Mouse (Mus musculus) T-helper 17 cell (primary cell): ENCODE data around the gene Csrp3.

Experiments used
- in situ Hi-C, 2 experiments: fragments of 300-600 bp; cut with MboI, MseI; formaldehyde crosslinking; loops; 1 replicate in 1 of 2; 2 replicates in 1 of 2; pipeline ENCODE4 v1.15.1; 2025; ENCODE audit warnings: high pct_unique_total_duplicates in 2 of 2

Csrp3 gene

DNA sequence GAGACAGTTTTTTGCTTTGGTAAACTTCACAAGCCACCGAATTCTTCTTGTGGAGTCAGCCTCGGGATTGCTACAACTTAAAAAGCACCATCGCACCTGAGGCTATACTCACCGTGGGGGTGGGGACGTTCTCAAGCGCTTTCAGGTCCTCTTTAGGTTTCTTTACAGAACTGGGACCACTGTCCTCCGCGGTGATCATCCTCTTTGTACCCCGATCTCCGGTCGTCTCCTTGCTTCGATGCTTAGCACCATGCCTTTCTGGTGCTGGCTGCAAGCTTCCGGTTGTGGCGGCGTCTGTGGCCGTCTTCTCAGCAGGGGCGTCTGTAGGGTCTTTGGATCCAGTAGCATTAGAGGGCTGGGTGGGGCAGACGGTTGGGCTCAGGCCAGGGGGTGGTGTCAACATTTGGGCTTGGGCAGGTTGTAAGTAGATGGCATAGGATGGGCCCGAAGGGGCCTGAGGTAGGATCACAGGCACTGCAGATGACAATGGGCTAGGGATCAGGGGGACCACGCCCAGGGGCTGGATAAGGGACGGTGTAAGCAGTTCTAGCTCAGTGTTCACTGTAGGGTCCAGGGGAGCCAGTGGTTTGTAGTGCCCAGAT is 22.8 kb upstream of the Csrp3 start:
- in situ Hi-C loops: loop anchor here (5.0 to 10.0 kb wide), 2 partner anchors 73 to 1966 kb away; no protein-coding TSS in a partner anchor

- in situ Hi-C loops: loop anchor here (5.0 to 10.0 kb wide), 2 partner anchors 73 to 1965 kb away; no protein-coding TSS in a partner anchor
Observed at GRCm38 (mm10) chr7:48870144-48870543, 22.3 kb upstream of the Csrp3 start.

DNA sequence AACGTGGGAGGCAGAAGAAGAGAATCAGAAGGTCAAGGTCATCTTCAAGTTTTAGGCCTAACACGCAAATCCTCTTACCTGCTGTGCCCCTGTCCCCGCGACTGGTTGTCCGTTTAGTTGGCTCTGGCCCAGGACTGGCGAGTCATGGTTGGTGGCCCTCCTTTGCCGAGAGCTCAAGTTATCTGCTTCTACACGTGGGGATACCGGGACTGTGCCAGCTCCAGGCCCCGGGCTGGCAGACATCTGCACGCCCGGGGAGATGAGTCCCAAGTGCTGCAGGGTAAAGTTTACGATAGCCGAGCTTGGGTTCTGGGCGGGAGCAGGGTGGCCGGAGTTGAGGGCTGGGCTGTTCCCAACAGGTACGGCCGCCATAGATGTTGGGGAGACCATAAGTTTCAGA is 19.7 kb upstream of the Csrp3 start:
- in situ Hi-C loops: loop anchor here in 1 of 2 experiments (5.0 kb wide), 1 partner anchor 65 kb away; no protein-coding TSS in a partner anchor

DNA sequence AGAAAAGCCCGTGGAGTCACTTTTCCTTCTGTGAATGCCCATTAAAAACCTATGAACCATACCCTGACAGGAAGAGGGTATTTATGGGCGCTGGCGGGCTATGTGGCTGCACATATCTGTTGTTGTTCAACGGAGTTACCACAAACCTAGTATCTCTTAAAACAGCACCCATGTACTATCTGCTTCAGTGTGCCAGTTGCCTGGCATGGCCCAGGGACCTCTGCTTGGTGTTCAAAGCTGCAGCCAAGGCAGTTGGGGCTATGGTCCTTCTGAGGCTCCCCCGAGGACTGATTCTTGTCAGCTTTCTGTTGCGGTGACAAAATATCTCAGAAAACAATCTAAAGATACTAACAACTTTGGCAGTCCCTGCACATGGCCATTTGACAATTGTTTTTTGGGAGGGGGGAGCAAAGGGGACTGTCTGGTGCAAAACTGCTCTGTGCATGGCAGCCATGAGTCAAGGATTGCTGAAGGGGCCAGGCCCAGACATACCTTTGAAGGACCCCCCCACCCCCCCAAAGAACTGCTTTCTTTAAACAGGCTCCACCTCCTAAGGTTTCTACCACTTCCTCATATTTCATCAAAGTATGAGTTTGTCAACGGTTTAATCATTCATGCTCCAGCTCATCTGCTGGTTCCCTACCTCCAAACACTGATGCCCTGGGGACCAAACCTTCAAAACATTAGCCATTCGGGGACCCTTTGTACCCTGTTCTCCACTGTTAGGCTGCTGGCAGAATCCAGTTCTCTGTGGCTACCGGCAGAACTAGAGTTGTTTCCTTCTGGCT is 17.0 kb upstream of the Csrp3 start:
- in situ Hi-C loops: loop anchor here in 1 of 2 experiments (5.0 kb wide), 1 partner anchor 63 kb away; no protein-coding TSS in a partner anchor

DNA sequence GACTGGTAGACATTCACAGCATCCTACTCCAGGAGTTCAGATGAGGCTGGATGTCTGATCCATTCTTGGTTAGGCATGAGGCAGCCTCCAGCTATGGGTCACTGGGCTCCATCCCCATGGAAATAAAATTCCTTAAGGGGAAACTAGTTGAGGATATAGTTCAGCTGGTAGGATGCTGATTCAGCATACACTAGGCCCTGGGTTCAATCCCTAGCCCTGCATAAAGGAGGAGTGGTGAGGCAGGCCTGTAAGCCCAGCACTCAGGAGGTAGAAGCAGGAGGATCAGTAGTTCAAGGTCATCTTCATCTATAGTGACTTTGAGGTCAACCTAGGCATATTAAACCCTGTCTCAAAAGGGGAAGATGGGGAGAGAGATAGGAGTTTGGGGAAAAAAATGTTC is 16.4 kb upstream of the Csrp3 start:
- in situ Hi-C loops: no loop called here

DNA sequence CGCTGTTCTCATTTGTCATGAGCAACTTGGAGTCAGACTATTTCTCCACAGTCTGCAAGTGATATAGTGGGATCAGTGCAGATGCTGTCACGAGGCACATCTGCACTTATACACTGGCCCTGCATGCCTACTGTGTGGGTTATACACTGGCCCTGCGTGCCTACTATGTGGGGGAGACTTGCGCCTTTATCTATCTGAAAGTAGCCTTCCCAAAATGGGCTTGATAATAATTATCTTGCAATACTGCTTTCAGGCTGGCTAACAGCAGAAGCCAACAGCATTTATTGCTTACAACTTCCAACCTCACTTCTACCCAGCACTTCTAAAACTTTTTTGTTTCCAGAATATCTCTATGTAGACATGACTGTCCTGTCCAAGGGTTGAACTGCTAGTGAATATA is 14.0 kb upstream of the Csrp3 start:
- in situ Hi-C loops: no loop called here

DNA sequence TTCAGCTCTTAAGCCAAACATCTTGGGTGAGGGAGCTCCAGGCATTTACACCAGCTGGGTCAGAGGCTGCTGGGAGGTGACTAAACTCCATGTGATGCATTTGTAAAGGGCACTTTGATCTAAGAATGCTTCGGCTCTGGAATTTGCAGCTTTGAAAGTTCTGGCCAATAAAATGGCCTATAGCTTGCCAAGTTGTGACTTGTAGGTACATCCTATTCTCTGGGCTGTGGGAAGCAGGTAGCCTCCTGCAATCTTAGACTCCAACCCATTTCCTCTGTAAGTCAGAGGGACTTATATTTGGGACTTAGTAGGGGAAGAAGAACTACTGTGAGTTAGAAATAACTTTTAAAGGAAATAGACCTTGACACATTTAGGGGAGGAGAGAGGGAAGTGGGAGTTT is 13.1 kb upstream of the Csrp3 start:
- in situ Hi-C loops: no loop called here

DNA sequence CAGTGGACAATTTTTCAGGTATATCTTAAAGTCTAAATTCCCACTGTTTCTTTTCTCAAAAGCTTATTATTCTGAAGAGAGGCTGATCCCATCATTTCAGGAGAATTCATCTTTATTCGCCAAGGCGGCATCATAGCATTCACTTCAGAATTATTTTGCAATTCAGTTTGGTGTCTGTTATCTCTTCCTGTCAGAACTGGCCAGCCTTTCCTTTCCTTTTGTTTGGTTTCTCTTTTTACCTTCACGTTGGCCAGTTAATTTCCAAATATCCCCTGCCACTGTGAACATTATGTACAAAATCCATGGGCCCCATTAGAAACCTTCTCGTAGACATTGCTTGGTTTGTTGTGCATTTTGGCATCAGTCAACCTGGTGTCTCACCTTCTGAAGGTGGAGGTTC is 11.5 kb upstream of the Csrp3 start:
- in situ Hi-C loops: loop anchor here in 1 of 2 experiments (10.0 kb wide), 1 partner anchor 565 kb away; no protein-coding TSS in a partner anchor

DNA sequence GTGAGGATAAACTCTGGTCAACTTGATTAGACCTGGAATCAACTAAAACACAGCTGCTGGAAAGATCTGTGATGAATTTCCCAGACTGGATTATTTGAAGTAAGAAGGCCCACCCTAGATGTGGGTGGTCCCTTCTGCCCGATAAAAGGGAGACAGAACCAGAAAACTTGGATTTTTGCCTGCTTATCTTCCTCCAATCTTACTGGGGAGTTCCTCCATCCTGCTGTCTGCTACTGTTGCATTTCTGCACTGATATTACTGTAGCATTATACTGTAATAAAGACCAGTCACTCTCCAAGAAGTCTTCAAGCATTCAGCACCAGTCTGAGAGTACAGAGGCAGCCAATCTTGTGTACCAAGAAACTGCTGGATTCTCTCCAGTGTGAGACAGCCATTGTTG is 10.4 kb upstream of the Csrp3 start:
- in situ Hi-C loops: loop anchor here in 1 of 2 experiments (10.0 kb wide), 1 partner anchor 563 kb away; no protein-coding TSS in a partner anchor

DNA sequence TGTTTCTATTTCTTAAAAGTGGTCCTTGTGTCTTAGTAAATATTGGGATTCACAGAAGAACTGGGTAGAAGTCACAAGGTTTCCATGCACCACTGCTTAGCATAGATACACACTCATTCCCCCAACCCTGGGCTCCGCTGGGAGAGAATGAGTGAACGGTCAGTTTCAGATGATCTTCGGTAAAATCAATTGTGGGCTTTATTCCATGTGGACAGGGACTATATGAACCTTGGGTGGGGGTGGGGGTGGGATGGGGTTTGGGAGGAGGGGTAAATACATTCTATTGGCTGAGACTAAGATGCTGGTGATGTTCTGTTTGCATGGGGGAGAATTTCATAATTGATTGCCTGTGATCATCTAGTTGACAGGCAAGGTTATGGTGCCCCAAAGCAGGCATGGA is 7.6 kb upstream of the Csrp3 start:
- in situ Hi-C loops: loop anchor here in 1 of 2 experiments (10.0 kb wide), 1 partner anchor 561 kb away; no protein-coding TSS in a partner anchor

- in situ Hi-C loops: loop anchor here in 1 of 2 experiments (10.0 kb wide), 1 partner anchor 559 kb away; no protein-coding TSS in a partner anchor
Observed at GRCm38 (mm10) chr7:48853496-48853895, 5.7 kb upstream of the Csrp3 start.

DNA sequence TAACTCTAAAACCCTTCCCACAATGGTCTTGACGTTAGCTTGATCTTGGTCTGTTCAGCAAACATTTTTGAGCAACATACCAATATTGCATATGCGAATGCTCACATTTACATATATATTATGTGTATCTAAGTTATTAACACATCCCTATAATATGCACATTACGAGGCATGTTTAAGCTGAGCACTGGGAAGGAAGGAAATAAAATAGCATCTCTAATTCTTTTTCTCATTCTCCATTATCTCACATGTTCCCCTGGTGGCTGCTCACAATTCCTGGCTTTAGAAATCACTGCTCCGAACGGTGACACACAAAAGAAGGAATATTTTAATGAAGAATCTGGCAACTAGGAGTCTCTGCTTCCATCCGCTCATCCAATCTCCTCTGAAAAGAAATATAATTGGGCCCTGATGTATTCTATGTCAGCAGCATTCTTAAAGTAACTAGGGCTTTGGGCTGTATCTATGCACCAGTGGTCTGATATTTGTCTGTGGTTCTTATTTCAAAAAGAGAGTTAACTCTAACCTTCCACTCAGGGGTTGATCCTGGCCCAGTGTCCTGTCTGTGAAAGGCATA is 3.8 kb upstream of the Csrp3 start:
- in situ Hi-C loops: loop anchor here in 1 of 2 experiments (10.0 kb wide), 1 partner anchor 557 kb away; no protein-coding TSS in a partner anchor

GRCm38 (mm10) chr7:48846755-48847154 is 1.1 kb downstream of the Csrp3 start:
- in situ Hi-C loops: no loop called here

- in situ Hi-C loops: no loop called here
Observed at GRCm38 (mm10) chr7:48845213-48845973, 2.4 kb downstream of the Csrp3 start.

DNA sequence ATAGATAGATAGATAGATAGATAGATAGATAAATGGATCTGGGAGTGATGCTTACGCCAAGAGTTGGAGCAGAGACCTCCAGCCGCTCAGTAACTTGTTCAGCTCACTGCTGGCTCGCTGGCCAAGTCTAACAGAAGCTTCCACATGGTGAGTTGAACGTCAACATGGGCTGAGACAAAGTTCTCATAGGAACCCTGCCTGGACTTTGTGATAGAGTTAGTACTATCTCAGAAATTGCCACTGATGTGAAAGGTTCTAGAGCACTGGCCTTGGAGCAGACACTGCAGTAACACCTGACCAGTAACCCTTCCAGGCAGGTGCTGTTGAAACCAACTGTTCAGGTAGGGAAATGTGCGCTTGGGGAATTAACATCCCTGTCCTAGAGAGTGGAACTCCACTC is 4.3 kb downstream of the Csrp3 start:
- in situ Hi-C loops: no loop called here

- in situ Hi-C loops: no loop called here
Observed at GRCm38 (mm10) chr7:48842353-48842752, 5.5 kb downstream of the Csrp3 start.

DNA sequence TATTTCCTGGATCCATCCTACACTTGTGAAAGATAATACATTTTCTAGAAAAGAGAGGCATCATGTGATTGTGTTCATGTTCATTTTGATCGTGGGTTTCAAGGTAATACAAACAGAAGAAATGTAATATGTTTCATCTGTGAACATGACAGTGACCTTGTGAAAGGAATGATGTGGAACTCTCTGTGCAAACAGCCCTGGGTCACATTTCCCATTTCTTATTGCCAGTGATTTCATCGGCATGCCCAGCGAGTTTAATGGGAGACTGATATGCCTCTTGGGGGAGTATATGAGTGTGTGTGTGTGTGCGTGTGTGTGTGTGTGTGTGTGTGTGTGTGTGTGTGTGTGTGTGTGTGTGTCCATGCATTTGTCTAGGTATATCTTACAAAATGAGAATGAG is 6.3 kb downstream of the Csrp3 start:
- in situ Hi-C loops: no loop called here

GRCm38 (mm10) chr7:48840545-48840944 is 7.3 kb downstream of the Csrp3 start:
- in situ Hi-C loops: no loop called here

DNA sequence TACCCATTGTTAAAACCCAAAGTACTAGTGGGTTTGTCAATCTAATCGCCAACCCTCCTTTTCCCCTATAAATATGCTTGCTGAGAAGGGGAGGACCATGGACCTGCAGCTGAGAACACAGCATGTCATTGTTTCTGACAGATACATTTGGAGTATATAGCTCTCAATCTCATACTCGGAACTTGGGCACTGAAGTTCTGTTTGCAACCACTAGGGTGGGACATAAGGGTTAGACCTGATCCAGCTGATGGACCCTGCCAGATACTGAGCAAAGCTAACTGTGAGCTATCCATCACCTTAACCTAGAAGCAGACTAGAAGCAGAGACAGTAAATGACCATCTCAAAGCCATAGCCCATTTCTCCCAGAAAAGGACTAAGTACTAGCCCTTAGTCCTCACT is 9.4 kb downstream of the Csrp3 start:
- in situ Hi-C loops: no loop called here

DNA sequence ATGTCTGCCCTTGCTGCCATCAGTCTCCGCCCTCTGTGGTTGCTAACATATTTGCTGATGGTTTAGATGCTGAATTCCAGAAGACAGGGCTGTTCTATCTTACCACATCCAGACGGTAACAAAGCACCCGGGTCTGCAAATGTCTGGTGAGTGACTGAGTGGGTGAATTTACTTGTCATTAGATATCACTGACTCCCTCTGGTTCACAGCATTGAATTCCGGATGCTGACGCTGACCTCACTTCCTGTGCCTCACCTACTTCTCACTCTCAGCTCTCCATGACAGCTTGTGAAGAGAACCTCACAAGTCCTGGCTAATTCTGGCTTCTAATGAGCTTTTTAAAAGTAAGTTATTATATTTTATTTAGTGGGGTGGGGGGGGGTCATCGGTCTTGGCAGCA is 10.9 kb downstream of the Csrp3 start:
- in situ Hi-C loops: no loop called here

DNA sequence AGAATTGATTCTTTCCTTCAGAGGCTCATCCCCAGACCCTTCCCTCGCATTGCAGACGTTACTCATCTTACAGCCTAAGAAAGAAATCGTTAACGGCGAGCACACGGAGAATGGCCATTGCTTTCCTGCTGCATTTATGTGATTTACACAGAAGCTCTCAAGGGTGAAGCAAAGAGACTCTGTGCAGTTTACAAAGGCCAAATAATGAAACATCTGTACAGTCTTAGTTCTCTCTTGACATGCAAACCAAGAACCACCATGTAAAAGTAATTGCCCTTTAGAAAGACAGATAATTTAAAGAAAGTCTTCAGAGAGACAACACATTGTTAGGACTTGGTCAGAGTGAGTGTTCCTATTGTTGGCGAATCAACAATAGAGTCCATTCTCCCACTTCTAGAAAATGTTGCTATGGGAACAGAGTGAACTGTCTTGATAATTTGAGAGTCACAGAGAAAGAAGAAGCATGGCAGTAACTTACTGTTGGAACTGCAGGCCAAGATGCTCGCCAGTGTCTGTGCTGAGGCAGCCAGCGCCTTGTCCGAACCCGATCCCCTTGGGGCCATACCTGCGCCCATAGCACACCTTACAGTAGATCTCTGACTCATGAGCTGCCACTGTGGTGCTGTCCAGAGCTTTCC is 12.7 kb downstream of the Csrp3 start:
- in situ Hi-C loops: no loop called here
